Mouse (Mus musculus) embryonic facial prominence, embryonic 14.5 days (tissue): ENCODE measurements around the gene Zbed4. TPM values are rescaled to one million over a fixed set of nuclear protein-coding genes. Genes with fewer than 3 reads are reported as not detected.
"Not testable (repeated sequence)": the region's sequence is repeated elsewhere in the genome, so short reads cannot be mapped to it uniquely, and the experiment has no call there.

Experiments
- ATAC-seq: fragments of 200-750 bp; cut with Nextera tagmentation; 2 replicates; pipeline ENCODE4 v1.8.0; 2017; ENCODE audit warnings: low read depth, moderate number of reproducible peaks, moderate TSS enrichment
- DNase-seq: peaks from one replicate; pipeline ENCODE4 v3.0.0-alpha.2; 2015; ENCODE audit warnings: low spot score
- H3K27ac ChIP-seq: fragments of 300-500 bp; sonication (generic); replicated peaks from 2 replicates; pipeline ENCODE4 v1.5.1; 2014; ENCODE audit warnings: low read depth, mild to moderate bottlenecking, low read length, moderate library complexity
- H3K27me3 ChIP-seq: fragments of 300-500 bp; sonication (generic); replicated peaks from 2 replicates; pipeline ENCODE4 v1.6.1; 2014; ENCODE audit warnings: low read length; ENCODE audit not compliant: control insufficient read depth, insufficient read depth
- H3K36me3 ChIP-seq: fragments of 300-500 bp; sonication (generic); 2 replicates; pipeline ENCODE4 v1.6.1; 2014; ENCODE audit warnings: low read length, mixed read lengths; ENCODE audit not compliant: control insufficient read depth, insufficient read depth
- H3K4me1 ChIP-seq: fragments of 300-500 bp; sonication (generic); 2 replicates; pipeline ENCODE4 v1.6.1; 2014; ENCODE audit warnings: antibody characterized with exemption, low read length; ENCODE audit not compliant: control insufficient read depth, insufficient read depth
- H3K4me2 ChIP-seq: fragments of 300-500 bp; sonication (generic); 2 replicates; pipeline ENCODE4 v1.6.1; 2014; ENCODE audit warnings: low read depth, mild to moderate bottlenecking, low read length, moderate library complexity, mixed read lengths
- H3K4me3 ChIP-seq: fragments of 300-500 bp; sonication (generic); 2 replicates; pipeline ENCODE4 v1.5.1; 2014; ENCODE audit warnings: low read depth, mild to moderate bottlenecking, low read length
- H3K9ac ChIP-seq: fragments of 300-500 bp; sonication (generic); 2 replicates; pipeline ENCODE4 v1.6.1; 2014; ENCODE audit warnings: low read depth, mild to moderate bottlenecking, low read length, moderate library complexity, mixed read lengths
- H3K9me3 ChIP-seq: fragments of 300-500 bp; sonication (generic); 2 replicates; pipeline ENCODE4 v1.6.1; 2016; ENCODE audit warnings: low read length; ENCODE audit not compliant: control insufficient read depth
- WGBS: fragments of 180-500 bp; shearing (Covaris S2); extraction: QIAGEN DNeasy Blood & Tissue Kit; methylation state at CpG from one replicate; pipeline ENCODE4 v1.1.7; 2014; 5-methylcytosine and 5-hydroxymethylcytosine counted together
- polyA plus RNA-seq: library from polyadenylated mRNA; unstranded; fragments of >200 nt; fragmentation: Nextera tagmentation; extraction: Ambion mirVana; gene quantifications from 2 replicates; pipeline ENCODE4 v1.2.1, GENCODE M21; 2014

Zbed4 gene
- polyA plus RNA-seq, 1 experiment from 2014 or later = 14.9 TPM

DNA sequence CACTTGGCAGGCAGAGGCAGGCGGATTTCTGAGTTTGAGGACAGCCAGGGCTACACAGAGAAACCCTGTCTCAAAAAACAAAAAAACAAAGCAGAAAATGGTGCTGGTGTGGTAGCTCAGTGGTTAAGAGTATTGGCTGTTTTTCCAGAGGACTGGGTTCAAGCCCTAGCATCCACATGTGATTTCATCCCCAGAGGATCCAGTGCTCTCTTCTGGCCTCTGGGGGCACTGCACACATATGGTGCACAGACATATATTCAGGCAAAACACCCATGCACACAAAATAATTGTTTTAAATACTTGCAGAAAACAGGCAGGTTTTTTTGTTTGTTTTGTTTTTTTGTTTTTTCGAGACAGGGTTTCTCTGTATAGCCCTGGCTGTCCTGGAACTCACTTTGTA is 14.7 kb downstream of the Zbed4 start:
- H3K4me3 ChIP-seq, DNase-seq, H3K27ac ChIP-seq, ATAC-seq, H3K4me1 ChIP-seq, H3K9me3 ChIP-seq, H3K27me3 ChIP-seq, H3K4me2 ChIP-seq, H3K9ac ChIP-seq: not testable (repeated sequence)
- peaks cover 49% of the 10 kb centered on the region for H3K36me3 ChIP-seq
- WGBS = 94% methylated on average over 2 of the region's 2 CpGs

DNA sequence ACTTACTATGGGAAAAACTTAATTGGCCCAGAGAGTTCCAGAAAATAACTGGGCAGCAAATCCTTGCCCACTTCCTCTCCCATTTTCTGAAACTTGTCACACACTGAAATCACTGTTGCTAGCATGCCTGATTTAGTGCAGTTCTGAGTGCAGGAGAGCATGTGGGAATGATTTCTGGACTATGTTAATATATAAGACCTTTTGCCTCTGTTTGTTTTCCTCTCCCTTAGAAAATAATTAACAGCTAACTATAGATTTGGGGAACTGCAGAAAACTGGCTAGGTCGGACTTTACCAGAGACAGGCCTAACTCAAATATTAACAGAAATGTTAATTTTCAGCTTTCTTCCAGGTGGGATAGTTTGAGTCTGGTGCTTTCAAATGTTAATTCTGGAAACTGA is 17.1 kb downstream of the Zbed4 start:
- no peak overlapping the region for H3K4me3 ChIP-seq
- no peak for ATAC-seq
- no peaks in the 10 kb centered on the region for H3K27me3 ChIP-seq
- 80% methylated on average over 1 of the region's 1 CpGs for WGBS
- H3K4me2 ChIP-seq = no peak overlapping the region
- no peaks in the 10 kb centered on the region for H3K9me3 ChIP-seq
- DNase-seq = no peak
- H3K36me3 ChIP-seq = peaks cover 33% of the 10 kb centered on the region
- H3K9ac ChIP-seq = no peak overlapping the region
- H3K27ac ChIP-seq = no peak overlapping the region
- no peaks in the 10 kb centered on the region for H3K4me1 ChIP-seq

DNA sequence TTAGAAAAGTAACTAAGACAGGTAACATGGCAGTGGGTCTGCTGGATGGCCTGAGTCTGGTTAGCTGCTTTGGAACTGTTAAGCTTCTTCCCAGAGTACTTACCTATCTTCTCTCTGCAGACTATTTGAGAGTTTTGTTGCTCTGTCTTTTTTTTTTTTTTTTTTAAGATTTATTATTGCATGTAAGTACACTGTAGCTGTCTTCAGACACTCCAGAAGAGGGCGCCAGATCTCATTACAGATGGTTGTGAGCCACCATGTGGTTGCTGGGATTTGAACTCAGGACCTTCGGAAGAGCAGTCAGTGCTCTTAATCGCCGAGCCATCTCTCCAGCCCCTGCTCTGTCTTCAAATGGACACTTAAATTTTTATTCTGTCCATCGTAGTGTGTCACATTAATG is 23.2 kb downstream of the Zbed4 start:
- H3K4me3 ChIP-seq, DNase-seq, H3K27ac ChIP-seq, H3K27me3 ChIP-seq, ATAC-seq, H3K9me3 ChIP-seq, H3K4me2 ChIP-seq, H3K9ac ChIP-seq, H3K4me1 ChIP-seq: not testable (repeated sequence)
- WGBS = 86% methylated on average over 5 of the region's 5 CpGs
- peaks cover 29% of the 10 kb centered on the region for H3K36me3 ChIP-seq

DNA sequence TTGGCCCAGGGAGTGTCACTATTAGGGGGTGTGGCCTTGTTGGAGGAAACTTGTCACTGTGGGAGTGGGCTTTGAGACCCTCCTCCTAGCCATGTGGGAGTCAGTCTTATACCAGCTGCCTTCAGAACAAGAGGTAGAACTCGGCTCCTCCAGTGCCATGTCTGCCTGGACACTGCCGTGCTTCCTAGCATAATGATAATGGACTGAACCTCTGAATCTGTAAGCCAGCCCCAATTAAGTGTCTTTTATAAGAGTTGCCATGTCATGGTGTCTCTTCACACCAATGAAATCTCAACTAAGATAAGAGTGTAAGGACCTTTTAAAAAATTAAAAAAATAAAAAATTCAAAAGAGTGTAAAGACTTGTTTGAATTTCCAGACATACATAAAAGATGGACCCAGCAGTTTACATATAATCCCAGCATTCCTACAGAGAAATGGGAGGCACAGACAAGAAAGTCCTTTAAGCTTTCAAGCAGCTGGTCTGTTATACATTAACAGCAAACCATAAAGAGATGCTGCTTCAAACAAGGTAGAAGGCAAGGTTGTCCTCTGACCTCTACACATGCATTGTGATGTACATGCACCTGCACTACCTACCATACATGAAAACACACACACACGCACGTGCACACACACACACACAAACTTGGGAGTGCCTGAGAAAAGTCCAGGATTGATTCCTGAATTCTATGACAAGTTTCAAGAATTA is 40.8 kb downstream of the Zbed4 start:
- no peak for ATAC-seq
- Histone ChIP-seq H3K27ac (no peak overlapping the region), H3K9me3 (0 out of 2 replicates have a peak, but pooled peaks cover 4% of the 10 kb centered on the region), H3K4me3 (no peak overlapping the region), H3K4me1 (no peaks in the 10 kb centered on the region), H3K36me3 (peaks cover 2% of the 10 kb centered on the region; the same call in 1 of the 2 replicates), H3K27me3 (no peaks in the 10 kb centered on the region), H3K4me2 (no peak overlapping the region), H3K9ac (no peak overlapping the region)
- WGBS = 89% methylated on average over 4 of the region's 4 CpGs
- DNase-seq = no peak

DNA sequence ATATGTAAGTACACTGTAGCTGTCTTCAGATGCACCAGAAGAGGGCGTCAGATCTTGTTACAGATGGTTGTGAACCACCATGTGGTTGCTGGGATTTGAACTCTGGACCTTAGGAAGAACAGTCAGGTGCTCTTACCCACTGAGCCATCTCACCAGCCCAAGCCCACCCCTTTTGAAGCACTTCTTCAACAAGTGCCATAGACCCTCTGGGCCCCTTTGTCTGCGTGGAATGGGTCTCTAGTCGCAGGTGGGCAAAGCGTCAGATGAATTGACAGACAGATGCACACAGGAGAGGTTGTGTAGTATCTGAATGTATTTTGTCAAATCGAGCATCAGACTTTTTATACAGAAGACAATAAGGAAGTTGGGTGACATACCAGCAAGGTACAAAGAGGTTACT is 43.3 kb downstream of the Zbed4 start:
- not testable (repeated sequence) for ATAC-seq, H3K4me3 ChIP-seq, H3K36me3 ChIP-seq, H3K27ac ChIP-seq, H3K27me3 ChIP-seq, DNase-seq, H3K9ac ChIP-seq, H3K4me2 ChIP-seq, H3K4me1 ChIP-seq, H3K9me3 ChIP-seq
- WGBS = 81% methylated on average over 5 of the region's 5 CpGs

DNA sequence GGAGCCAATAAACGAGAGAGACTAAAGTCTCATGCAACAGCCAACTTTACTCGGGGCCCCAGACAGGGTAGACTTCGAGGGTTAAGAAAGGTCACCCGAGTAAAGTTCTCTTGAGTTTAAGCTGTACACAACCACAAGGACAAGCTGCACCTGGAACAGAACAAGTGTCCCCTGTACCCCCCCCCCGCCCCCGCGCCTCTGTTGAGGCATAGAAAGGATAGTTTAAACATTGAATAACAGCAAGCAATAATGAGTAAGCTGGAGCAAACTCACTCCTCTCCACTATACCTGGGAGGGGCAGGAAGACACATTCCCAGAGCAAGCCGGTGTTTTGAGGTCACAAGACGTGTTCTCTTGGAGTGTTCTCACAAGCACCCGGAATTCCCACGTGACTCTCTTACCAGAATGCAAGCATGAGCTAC is 48.5 kb downstream of the Zbed4 start:
- no peak overlapping the region for H3K4me3 ChIP-seq
- DNase-seq = no peak
- no peak for ATAC-seq
- WGBS = 79% methylated on average over 11 of the region's 11 CpGs
- H3K9ac ChIP-seq = no peak overlapping the region
- H3K4me2 ChIP-seq = no peak overlapping the region
- no peaks in the 10 kb centered on the region for H3K27me3 ChIP-seq
- no peaks in the 10 kb centered on the region for H3K4me1 ChIP-seq
- peaks cover 12% of the 10 kb centered on the region for H3K36me3 ChIP-seq
- H3K27ac ChIP-seq = no peak overlapping the region
- no peaks in the 10 kb centered on the region for H3K9me3 ChIP-seq

DNA sequence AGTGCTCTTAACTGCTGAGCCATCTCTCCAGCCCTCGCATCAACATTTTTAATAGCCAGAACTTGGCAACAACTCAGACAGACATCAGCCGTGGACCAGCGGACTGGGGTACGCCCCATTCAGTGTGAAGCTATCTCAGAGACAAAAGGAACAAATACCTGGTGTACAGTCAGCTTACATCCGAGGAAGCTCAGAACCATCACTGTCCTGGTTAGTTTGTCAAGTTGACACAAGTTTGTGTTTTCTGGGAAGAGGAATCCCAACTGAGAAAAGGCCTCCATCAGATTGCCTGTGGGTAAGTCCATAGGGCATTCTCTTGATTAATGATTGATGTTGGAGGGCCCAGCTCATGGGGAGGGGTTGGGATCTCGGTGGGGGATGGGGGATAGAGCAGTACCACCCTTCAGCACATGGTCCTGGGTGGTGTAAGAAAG is 49.5 kb downstream of the Zbed4 start:
- no peak overlapping the region for H3K27ac ChIP-seq
- no peak for ATAC-seq
- no peak for DNase-seq
- H3K9me3 ChIP-seq = no peaks in the 10 kb centered on the region
- no peak overlapping the region for H3K4me2 ChIP-seq
- no peak overlapping the region for H3K9ac ChIP-seq
- peaks cover 22% of the 10 kb centered on the region for H3K36me3 ChIP-seq
- no peak overlapping the region for H3K4me3 ChIP-seq
- H3K27me3 ChIP-seq = no peaks in the 10 kb centered on the region
- H3K4me1 ChIP-seq = no peaks in the 10 kb centered on the region
- 82% methylated on average over 6 of the region's 6 CpGs for WGBS

DNA sequence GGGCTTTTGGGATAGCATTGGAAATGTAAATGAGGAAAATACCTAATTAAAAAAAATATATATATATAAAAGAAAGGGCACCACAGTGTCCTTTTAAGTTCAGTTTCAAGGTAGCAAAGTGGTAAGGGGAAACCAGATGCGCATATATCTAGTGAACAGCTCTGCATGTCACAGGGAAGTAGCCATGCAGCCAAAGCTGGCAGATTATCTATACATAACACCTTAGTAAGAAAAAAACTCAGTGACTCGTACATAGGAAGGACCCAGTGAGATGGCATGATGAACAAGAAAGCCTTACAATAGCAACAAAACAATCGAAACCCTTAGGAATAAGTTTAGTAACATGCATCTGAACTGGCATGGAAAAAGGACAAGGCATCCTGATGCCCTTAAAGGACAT is 50.4 kb downstream of the Zbed4 start:
- no peaks in the 10 kb centered on the region for H3K4me1 ChIP-seq
- H3K9me3 ChIP-seq = no peaks in the 10 kb centered on the region
- H3K27ac ChIP-seq = no peak overlapping the region
- WGBS = 92% methylated on average over 3 of the region's 3 CpGs
- no peak overlapping the region for H3K4me3 ChIP-seq
- DNase-seq (no peak), ATAC-seq (no peak)
- no peak overlapping the region for H3K4me2 ChIP-seq
- no peak overlapping the region for H3K9ac ChIP-seq
- peaks cover 29% of the 10 kb centered on the region for H3K36me3 ChIP-seq
- no peaks in the 10 kb centered on the region for H3K27me3 ChIP-seq

DNA sequence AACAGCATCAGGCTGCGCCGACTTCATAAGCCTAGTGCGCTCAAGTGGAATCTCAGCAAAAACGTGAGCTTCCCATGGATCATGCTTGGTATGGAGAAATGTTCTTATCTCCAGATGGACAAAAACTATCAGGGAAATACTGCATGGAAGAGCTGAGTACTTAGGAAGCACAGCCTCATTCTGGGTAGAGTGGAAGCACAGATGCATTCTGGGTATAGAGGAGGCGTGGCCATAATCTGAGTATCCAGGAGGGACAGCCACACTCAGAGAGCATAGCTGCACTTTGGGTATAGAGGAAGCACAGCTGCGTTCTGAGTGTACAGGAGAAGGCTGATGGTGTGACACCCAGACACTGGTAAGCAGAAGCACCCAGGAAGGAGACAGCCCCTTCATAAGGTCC is 50.9 kb downstream of the Zbed4 start:
- Histone ChIP-seq H3K9me3 (no peaks in the 10 kb centered on the region), H3K4me2 (no peak overlapping the region), H3K27ac (no peak overlapping the region), H3K4me3 (no peak overlapping the region), H3K4me1 (no peaks in the 10 kb centered on the region), H3K9ac (no peak overlapping the region), H3K27me3 (no peaks in the 10 kb centered on the region), H3K36me3 (peaks cover 31% of the 10 kb centered on the region)
- 91% methylated on average over 6 of the region's 6 CpGs for WGBS
- ATAC-seq (no peak), DNase-seq (no peak)
